Mouse (Mus musculus): ENCODE results near the gene Rfx8.

DNA sequence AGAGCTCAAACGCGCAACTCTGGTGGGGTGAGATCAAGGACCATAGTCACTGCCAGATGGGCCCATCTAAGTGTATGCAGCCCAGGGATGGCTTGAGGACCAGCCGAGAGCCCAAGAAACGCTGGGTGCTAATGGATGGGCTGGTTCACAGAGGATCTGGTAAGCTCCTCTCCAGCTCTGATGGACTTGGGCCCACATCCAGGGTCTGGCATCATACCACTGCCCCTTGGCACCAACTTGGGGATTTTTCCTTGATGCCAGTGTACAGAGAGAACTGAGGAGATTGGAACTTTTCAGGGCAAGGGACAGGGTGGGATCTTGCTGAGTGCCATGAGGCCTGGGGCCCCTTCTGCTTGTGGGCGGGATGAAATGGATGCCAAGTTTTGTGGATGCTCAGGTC lies 39.2 kb downstream of the Rfx8 start:
- TF ChIP-seq EP300 (IDR thresholded peaks at IDR 0.05) (no peak), CTCF (IDR thresholded peaks at IDR 0.05) (no peak)

Measured in lung, postnatal 0 days (tissue).